Mouse (Mus musculus) kidney, adult 2 months (tissue): ENCODE measurements at regions not wholly inside any gene's neighbourhood (a gene's known extent, or its start where the extent isn't known, plus 50 kb on each side); places are given as distances from the start of the nearest gene placed in this dataset.

Experiments used
- CTCF ChIP-seq: fragments of 200-500 bp; conservative IDR thresholded peaks from 2 replicates; pipeline ENCODE4 v1.5.1; 2011; ENCODE audit warnings: low read depth, mild to moderate bottlenecking, control low read depth, low read length, moderate library complexity, mixed read lengths; ENCODE audit not compliant: insufficient read depth, insufficient read length
- POLR2A ChIP-seq: fragments of 200-500 bp; IDR thresholded peaks from one replicate; pipeline ENCODE4 v1.6.1; 2011; ENCODE audit warnings: low read depth, low read length, control low read depth

DNA sequence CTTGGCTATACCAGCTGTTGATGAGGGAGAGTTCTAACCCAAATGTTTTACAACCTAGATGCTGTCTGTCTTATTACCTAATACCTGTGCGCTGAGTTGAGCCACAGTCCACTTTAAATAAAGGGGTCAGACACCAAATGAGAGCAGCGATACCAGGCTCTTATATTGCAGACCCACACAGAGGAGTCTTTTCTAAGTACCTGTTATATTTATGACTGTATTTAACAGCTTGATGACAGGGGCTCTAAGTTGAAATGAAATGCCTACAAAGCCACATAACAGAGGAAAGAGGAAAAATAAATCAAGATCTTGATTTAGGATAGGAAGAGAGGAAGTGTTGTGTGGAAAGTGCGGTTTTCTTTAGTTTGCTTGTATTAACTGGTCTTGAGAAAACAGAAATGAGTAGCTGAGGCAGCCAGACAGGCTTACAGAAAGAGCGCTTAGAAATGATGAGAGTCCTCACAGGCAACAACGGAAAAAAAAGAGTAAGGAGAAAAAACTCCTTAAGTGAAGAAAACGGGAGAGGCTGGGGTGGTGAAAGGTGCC is 281.6 kb upstream of the Pfn2 start:
- TF ChIP-seq POLR2A (no peak), CTCF (no peak)
